Mouse (Mus musculus) limb, embryonic 13.5 days (tissue): ENCODE measurements around the gene Sema3a. TPM values are rescaled to one million over a fixed set of nuclear protein-coding genes. Genes with fewer than 3 reads are reported as not detected.
A peak's percentile ranks its signal among the peaks of the same experiment; 100 is the strongest.

Source experiments
- ATAC-seq: fragments of 200-750 bp; cut with Nextera tagmentation; 2 replicates; pipeline ENCODE4 v1.8.0; 2017; ENCODE audit warnings: low read depth, moderate number of reproducible peaks, moderate TSS enrichment; ENCODE audit not compliant: low FRiP score
- H3K27ac ChIP-seq: fragments of 300-500 bp; sonication (generic); 2 replicates; pipeline ENCODE4 v1.5.1; 2015; ENCODE audit warnings: inconsistent platforms, mild to moderate bottlenecking, moderate library complexity
- H3K27me3 ChIP-seq: fragments of 300-500 bp; sonication (generic); 2 replicates; pipeline ENCODE4 v1.6.1; 2015; ENCODE audit warnings: mild to moderate bottlenecking, inconsistent platforms
- H3K36me3 ChIP-seq: fragments of 300-500 bp; sonication (generic); 2 replicates; pipeline ENCODE4 v1.6.1; 2015; ENCODE audit warnings: inconsistent platforms, mild to moderate bottlenecking, moderate library complexity
- H3K4me1 ChIP-seq: fragments of 300-500 bp; sonication (generic); 2 replicates; pipeline ENCODE4 v1.6.1; 2015; ENCODE audit warnings: inconsistent platforms
- H3K4me2 ChIP-seq: fragments of 300-500 bp; sonication (generic); replicated peaks from 2 replicates; pipeline ENCODE4 v1.6.1; 2015; ENCODE audit warnings: inconsistent platforms, mild to moderate bottlenecking, moderate library complexity
- H3K4me3 ChIP-seq: fragments of 300-500 bp; sonication (generic); 2 replicates; pipeline ENCODE4 v1.5.1; 2015; ENCODE audit warnings: moderate library complexity, mild to moderate bottlenecking, inconsistent platforms
- H3K9ac ChIP-seq: fragments of 300-500 bp; sonication (generic); 2 replicates; pipeline ENCODE4 v1.6.1; 2015; ENCODE audit warnings: mild to moderate bottlenecking, inconsistent platforms
- H3K9me3 ChIP-seq: fragments of 300-500 bp; sonication (generic); 2 replicates; pipeline ENCODE4 v1.6.1; 2016; ENCODE audit warnings: inconsistent platforms
- WGBS: fragments of 180-500 bp; shearing (Covaris S2); methylation state at CpG from one replicate; pipeline ENCODE4 v1.1.7; 2015; 5-methylcytosine and 5-hydroxymethylcytosine counted together
- polyA plus RNA-seq: library from polyadenylated mRNA; unstranded; fragments of >200 nt; fragmentation: Nextera tagmentation; extraction: Ambion mirVana; gene quantifications from 2 replicates; pipeline ENCODE4 v1.2.1, GENCODE M21; 2015

Gene Sema3a
- polyA plus RNA-seq, 1 experiment from 2014 or later = 55.4 TPM

- WGBS = 77% methylated on average over 5 of the region's 5 CpGs
- H3K4me3 ChIP-seq = no peak overlapping the region
- ATAC-seq = no peak
- no peak overlapping the region for H3K4me2 ChIP-seq
- H3K27ac ChIP-seq = no peak overlapping the region
- H3K36me3 ChIP-seq = no peaks in the 10 kb centered on the region
- no peaks in the 10 kb centered on the region for H3K4me1 ChIP-seq
- H3K27me3 ChIP-seq = no peaks in the 10 kb centered on the region
- H3K9me3 ChIP-seq = no peaks in the 10 kb centered on the region
- no peak overlapping the region for H3K9ac ChIP-seq
Measured at GRCm38 (mm10) chr5:13157761-13158612, 32.8 kb downstream of the Sema3a start.

DNA sequence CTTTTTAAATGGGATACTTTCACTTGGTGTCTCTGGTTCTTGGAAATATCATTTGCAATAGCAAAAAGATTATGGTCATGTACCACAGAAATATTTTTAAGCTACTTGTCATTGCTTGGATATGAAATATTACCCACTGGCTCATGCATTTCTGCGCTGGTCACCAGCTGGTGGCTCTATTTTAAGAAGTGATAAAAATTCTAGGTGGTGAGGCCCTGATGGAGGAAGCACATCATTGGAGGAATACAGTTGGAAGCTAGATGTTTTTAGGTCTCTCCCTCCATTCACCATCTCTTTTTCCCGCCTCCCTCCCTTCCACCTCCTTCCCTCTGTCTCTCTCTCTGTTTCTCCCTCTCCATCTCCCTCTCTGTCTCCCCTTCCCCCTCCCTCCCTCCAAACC, 57.0 kb downstream of the Sema3a start:
- no peak for ATAC-seq
- H3K27me3 ChIP-seq = no peaks in the 10 kb centered on the region
- WGBS = 92% methylated on average over 2 of the region's 2 CpGs
- no peak overlapping the region for H3K9ac ChIP-seq
- H3K27ac ChIP-seq = no peak overlapping the region
- no peaks in the 10 kb centered on the region for H3K36me3 ChIP-seq
- no peak overlapping the region for H3K4me2 ChIP-seq
- H3K9me3 ChIP-seq = no peaks in the 10 kb centered on the region
- H3K4me3 ChIP-seq = no peak overlapping the region
- H3K4me1 ChIP-seq = no peaks in the 10 kb centered on the region

DNA sequence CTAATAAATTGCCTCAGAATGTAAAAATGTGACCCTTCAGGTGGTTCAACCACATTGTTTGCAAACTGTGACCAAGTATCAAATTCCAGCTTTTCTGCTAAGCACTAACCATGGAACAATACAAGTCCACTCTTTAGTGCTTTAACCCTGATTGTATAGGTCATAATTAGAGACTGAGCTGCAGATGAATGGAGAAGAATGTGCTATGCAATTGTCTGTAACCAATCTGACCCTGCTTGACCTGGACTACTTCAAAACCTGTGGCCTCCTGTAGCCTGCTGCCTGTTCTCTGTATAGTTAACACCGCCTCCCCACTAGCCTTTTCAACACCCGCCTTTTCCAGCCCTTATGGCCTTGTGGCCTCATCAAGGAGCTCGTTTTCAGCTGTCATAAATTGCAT, 72.7 kb downstream of the Sema3a start:
- H3K4me1 ChIP-seq = peaks cover 14% of the 10 kb centered on the region
- H3K9me3 ChIP-seq = no peaks in the 10 kb centered on the region
- no peak overlapping the region for H3K4me3 ChIP-seq
- 18% methylated on average over 3 of the region's 3 CpGs for WGBS
- no peaks in the 10 kb centered on the region for H3K36me3 ChIP-seq
- H3K27ac ChIP-seq = no peak overlapping the region
- no peak overlapping the region for H3K4me2 ChIP-seq
- no peak for ATAC-seq
- H3K9ac ChIP-seq = no peak overlapping the region
- H3K27me3 ChIP-seq = no peaks in the 10 kb centered on the region

GRCm38 (mm10) chr5:13199709-13200108, 74.5 kb downstream of the Sema3a start:
- Histone ChIP-seq H3K27ac (no peak overlapping the region), H3K9ac (no peak overlapping the region), H3K4me3 (no peak overlapping the region), H3K4me2 (no peak overlapping the region), H3K4me1 (peaks cover 14% of the 10 kb centered on the region), H3K36me3 (no peaks in the 10 kb centered on the region), H3K27me3 (no peaks in the 10 kb centered on the region), H3K9me3 (no peaks in the 10 kb centered on the region)
- WGBS = 10% methylated on average over 6 of the region's 6 CpGs
- ATAC-seq = no peak

- Histone ChIP-seq H3K9ac (no peak overlapping the region), H3K27me3 (no peaks in the 10 kb centered on the region), H3K9me3 (no peaks in the 10 kb centered on the region), H3K4me3 (no peak overlapping the region), H3K4me1 (no peaks in the 10 kb centered on the region), H3K4me2 (no peak overlapping the region), H3K27ac (no peak overlapping the region), H3K36me3 (no peaks in the 10 kb centered on the region)
- 33% methylated on average over 3 of the region's 3 CpGs for WGBS
- 0 out of 2 replicates have a peak, but pooled peaks have one; percentile 66 for ATAC-seq
Measured at GRCm38 (mm10) chr5:13255353-13255752, 130.1 kb downstream of the Sema3a start.

GRCm38 (mm10) chr5:13256321-13256720, 131.1 kb downstream of the Sema3a start:
- Histone ChIP-seq H3K36me3 (no peaks in the 10 kb centered on the region), H3K27me3 (no peaks in the 10 kb centered on the region)

DNA sequence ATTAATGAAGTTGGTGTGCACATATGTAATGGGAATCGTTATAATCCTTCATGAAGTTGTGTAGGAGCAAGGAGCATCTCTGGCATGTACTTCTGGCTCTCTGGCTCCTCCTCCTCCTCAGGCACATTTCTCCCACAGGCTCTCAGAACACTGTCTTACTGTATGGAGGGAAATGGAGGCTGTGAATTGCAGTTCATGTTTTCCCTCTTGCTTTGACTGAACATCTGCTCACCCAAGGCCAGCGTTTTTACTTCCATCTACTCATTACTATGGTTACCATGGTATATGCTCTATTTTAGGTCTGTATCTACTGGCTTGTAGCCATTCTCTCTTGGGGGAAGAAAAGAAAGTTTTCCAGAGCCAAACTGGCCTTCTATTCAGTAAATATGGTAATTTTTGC, 137.9 kb downstream of the Sema3a start:
- Histone ChIP-seq H3K4me3 (no peak overlapping the region), H3K27ac (no peak overlapping the region), H3K27me3 (no peaks in the 10 kb centered on the region), H3K9ac (no peak overlapping the region), H3K9me3 (no peaks in the 10 kb centered on the region), H3K4me2 (no peak overlapping the region), H3K4me1 (no peaks in the 10 kb centered on the region), H3K36me3 (no peaks in the 10 kb centered on the region)
- 71% methylated on average over 2 of the region's 2 CpGs for WGBS
- no peak for ATAC-seq

More at GRCm38 (mm10) chr5:13256321-13256720, 131.1 kb downstream of the Sema3a start:
- no peak for ATAC-seq
- H3K4me3 ChIP-seq = no peak overlapping the region
- no peak overlapping the region for H3K9ac ChIP-seq
- no peak overlapping the region for H3K27ac ChIP-seq
- no peak overlapping the region for H3K4me2 ChIP-seq
- H3K9me3 ChIP-seq = no peaks in the 10 kb centered on the region
- H3K4me1 ChIP-seq = no peaks in the 10 kb centered on the region
- WGBS = 73% methylated on average over 1 of the region's 1 CpGs

DNA sequence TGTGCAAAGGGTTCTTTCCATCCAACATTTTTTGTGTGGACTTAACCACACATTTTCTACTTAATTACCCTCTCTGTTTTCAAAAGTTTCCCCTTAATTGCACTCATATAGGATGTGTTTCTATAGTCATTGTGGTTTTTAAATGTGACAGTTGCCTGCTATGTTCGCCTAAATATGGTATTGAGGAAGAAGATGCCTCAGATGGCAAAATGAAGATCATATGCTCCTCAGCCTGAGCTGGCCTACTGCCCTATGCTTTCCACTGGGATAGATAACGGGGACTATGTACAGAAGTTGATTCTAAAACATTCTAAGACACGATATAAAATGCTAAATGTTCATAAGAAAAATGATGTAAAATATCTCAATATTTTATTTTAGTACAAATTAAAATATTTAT, 138.3 kb downstream of the Sema3a start:
- Histone ChIP-seq H3K4me1 (no peaks in the 10 kb centered on the region), H3K4me3 (no peak overlapping the region), H3K27ac (no peak overlapping the region), H3K27me3 (no peaks in the 10 kb centered on the region), H3K9ac (no peak overlapping the region), H3K9me3 (no peaks in the 10 kb centered on the region), H3K36me3 (no peaks in the 10 kb centered on the region), H3K4me2 (no peak overlapping the region)
- ATAC-seq = no peak
- 86% methylated on average over 3 of the region's 3 CpGs for WGBS

- Histone ChIP-seq H3K9me3 (no peaks in the 10 kb centered on the region), H3K4me2 (no peak overlapping the region), H3K27me3 (no peaks in the 10 kb centered on the region), H3K4me3 (no peak overlapping the region), H3K27ac (no peak overlapping the region), H3K9ac (no peak overlapping the region), H3K36me3 (no peaks in the 10 kb centered on the region), H3K4me1 (0 out of 2 replicates have a peak, but pooled peaks cover 4% of the 10 kb centered on the region)
- 79% methylated on average over 4 of the region's 4 CpGs for WGBS
- no peak for ATAC-seq
Measured at GRCm38 (mm10) chr5:13312667-13313066, 187.5 kb downstream of the Sema3a start.

GRCm38 (mm10) chr5:13313977-13314376, 188.8 kb downstream of the Sema3a start:
- WGBS = 46% methylated on average over 6 of the region's 6 CpGs
- Histone ChIP-seq H3K36me3 (no peaks in the 10 kb centered on the region), H3K9me3 (no peaks in the 10 kb centered on the region), H3K4me2 (no peak overlapping the region), H3K4me3 (no peak overlapping the region), H3K9ac (no peak overlapping the region), H3K4me1 (peaks cover 9% of the 10 kb centered on the region), H3K27me3 (no peaks in the 10 kb centered on the region), H3K27ac (no peak overlapping the region)
- no peak for ATAC-seq

GRCm38 (mm10) chr5:13318728-13319429, 193.7 kb downstream of the Sema3a start:
- H3K4me2 ChIP-seq = no peak overlapping the region
- H3K4me1 ChIP-seq = peaks cover 9% of the 10 kb centered on the region
- no peak for ATAC-seq
- H3K9me3 ChIP-seq = no peaks in the 10 kb centered on the region
- no peak overlapping the region for H3K9ac ChIP-seq
- 40% methylated on average over 5 of the region's 5 CpGs for WGBS
- H3K27ac ChIP-seq = no peak overlapping the region
- H3K36me3 ChIP-seq = no peaks in the 10 kb centered on the region
- H3K27me3 ChIP-seq = no peaks in the 10 kb centered on the region
- H3K4me3 ChIP-seq = no peak overlapping the region

GRCm38 (mm10) chr5:13320138-13320537, 194.9 kb downstream of the Sema3a start:
- no peak overlapping the region for H3K27ac ChIP-seq
- H3K36me3 ChIP-seq = no peaks in the 10 kb centered on the region
- H3K4me3 ChIP-seq = no peak overlapping the region
- no peaks in the 10 kb centered on the region for H3K9me3 ChIP-seq
- 73% methylated on average over 3 of the region's 3 CpGs for WGBS
- ATAC-seq = no peak
- peaks cover 5% of the 10 kb centered on the region for H3K4me1 ChIP-seq
- no peak overlapping the region for H3K4me2 ChIP-seq
- H3K9ac ChIP-seq = no peak overlapping the region
- no peaks in the 10 kb centered on the region for H3K27me3 ChIP-seq
